Mouse (Mus musculus) small intestine, adult 2 months (tissue): Measurements from ENCODE around the gene Prss38.

ENCODE experiments used
- CTCF ChIP-seq: fragments of 200-500 bp; IDR thresholded peaks from 2 replicates; pipeline ENCODE4 v1.5.1; 2012; ENCODE audit warnings: low read depth, mild to moderate bottlenecking, control low read depth, inconsistent platforms, low read length, moderate library complexity, mixed read lengths; ENCODE audit not compliant: insufficient replicate concordance, insufficient read length; ENCODE audit errors: extremely low read depth
- POLR2A ChIP-seq: fragments of 200-500 bp; IDR thresholded peaks from 2 replicates; pipeline ENCODE4 v1.6.1; 2012; ENCODE audit warnings: low read depth, mild to moderate bottlenecking, control low read depth, inconsistent platforms, low read length, moderate library complexity

DNA sequence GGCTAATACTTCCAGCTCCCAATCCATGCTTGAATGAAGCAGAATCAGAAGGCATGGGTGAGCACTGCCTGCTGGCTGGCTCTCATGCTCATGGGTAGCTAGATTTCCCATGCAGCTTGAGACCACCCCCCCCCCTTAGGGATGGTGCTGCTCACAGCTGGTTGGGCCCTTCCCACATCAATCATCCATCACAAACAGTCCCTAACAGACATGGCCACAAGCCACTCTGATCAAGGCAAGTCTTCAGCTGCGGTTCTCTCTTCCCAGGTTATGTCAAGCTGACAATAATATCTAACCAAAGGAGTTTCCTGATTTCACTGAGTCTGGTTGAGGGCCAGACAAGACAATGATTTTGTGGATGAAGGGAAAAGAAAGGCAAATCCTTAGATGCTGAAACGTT is 25.4 kb upstream of the Prss38 start:
- TF ChIP-seq CTCF, result no peak
- no peak for TF ChIP-seq POLR2A
